Mouse (Mus musculus) intestine, postnatal 0 days (tissue): ENCODE data around the gene Racgap1. TPM values are rescaled to one million over a fixed set of nuclear protein-coding genes. Genes with fewer than 3 reads are reported as not detected.

ENCODE experiments used
- ATAC-seq: fragments of 200-750 bp; cut with Nextera tagmentation; 2 replicates; pipeline ENCODE4 v1.8.0; 2017; ENCODE audit warnings: mild to moderate bottlenecking, moderate TSS enrichment, moderate library complexity
- H3K27ac ChIP-seq: fragments of 300-500 bp; sonication (generic); 2 replicates; pipeline ENCODE4 v1.5.1; 2014; ENCODE audit warnings: mild to moderate bottlenecking, low read depth, low read length, moderate library complexity
- H3K27me3 ChIP-seq: fragments of 300-500 bp; sonication (generic); replicated peaks from 2 replicates; pipeline ENCODE4 v1.6.1; 2014; ENCODE audit warnings: low read length, mixed read lengths; ENCODE audit not compliant: control insufficient read depth, insufficient read depth
- H3K36me3 ChIP-seq: fragments of 300-500 bp; sonication (generic); 2 replicates; pipeline ENCODE4 v1.6.1; 2014; ENCODE audit warnings: mild to moderate bottlenecking, moderate library complexity; ENCODE audit not compliant: control insufficient read depth, insufficient read depth
- H3K4me1 ChIP-seq: fragments of 300-500 bp; sonication (generic); replicated peaks from 2 replicates; pipeline ENCODE4 v1.6.1; 2014; ENCODE audit warnings: antibody characterized with exemption, low read length, mixed read lengths; ENCODE audit not compliant: control insufficient read depth, insufficient read depth
- H3K4me2 ChIP-seq: fragments of 300-500 bp; sonication (generic); replicated peaks from 2 replicates; pipeline ENCODE4 v1.6.1; 2014; ENCODE audit warnings: low read depth, mild to moderate bottlenecking, moderate library complexity
- H3K4me3 ChIP-seq: fragments of 300-500 bp; sonication (generic); 2 replicates; pipeline ENCODE4 v1.5.1; 2014; ENCODE audit warnings: low read depth, low read length
- H3K9ac ChIP-seq: fragments of 300-500 bp; sonication (generic); 2 replicates; pipeline ENCODE4 v1.6.1; 2014; ENCODE audit warnings: mild to moderate bottlenecking, low read depth, low read length
- H3K9me3 ChIP-seq: fragments of 300-500 bp; sonication (generic); 2 replicates; pipeline ENCODE4 v1.6.1; 2016; ENCODE audit warnings: mixed run types; ENCODE audit not compliant: control insufficient read depth
- CTCF ChIP-seq: sonication (generic); IDR thresholded peaks from 2 replicates; pipeline ENCODE4 v1.5.1; 2016; ENCODE audit warnings: low read depth, mild to moderate bottlenecking, control low read depth, antibody characterized with exemption, moderate library complexity
- WGBS: fragments of 180-500 bp; shearing (Covaris S2); extraction: QIAGEN DNeasy Blood & Tissue Kit; methylation state at CpG from one replicate; pipeline ENCODE4 v1.1.7; 2014; 5-methylcytosine and 5-hydroxymethylcytosine counted together
- polyA plus RNA-seq: library from polyadenylated mRNA; unstranded; fragments of >200 nt; fragmentation: Nextera tagmentation; extraction: Ambion mirVana; gene quantifications from 2 replicates; pipeline ENCODE4 v1.2.1, GENCODE M21; 2015

The Racgap1 gene
- polyA plus RNA-seq, 1 experiment from 2014 or later = 25.7 TPM

- H3K9me3 ChIP-seq = no peaks in the 10 kb centered on the region
- no peaks in the 10 kb centered on the region for H3K36me3 ChIP-seq
- H3K27me3 ChIP-seq = peaks cover 61% of the 10 kb centered on the region
- WGBS = 58% methylated on average over 8 of the region's 8 CpGs
- H3K4me1 ChIP-seq = no peaks in the 10 kb centered on the region
- H3K27ac ChIP-seq = no peak overlapping the region
- ATAC-seq = no peak
- H3K4me2 ChIP-seq = no peak overlapping the region
- no peak for TF ChIP-seq CTCF
- no peak overlapping the region for H3K9ac ChIP-seq
- H3K4me3 ChIP-seq = no peak overlapping the region
Observed at GRCm38 (mm10) chr15:99597596-99597995, 53.9 kb downstream of the Racgap1 start.

- no peak overlapping the region for H3K9ac ChIP-seq
- WGBS = 59% methylated on average over 7 of the region's 7 CpGs
- H3K4me3 ChIP-seq = no peak overlapping the region
- TF ChIP-seq CTCF = no peak
- H3K27me3 ChIP-seq = peaks cover 63% of the 10 kb centered on the region
- no peak overlapping the region for H3K27ac ChIP-seq
- no peaks in the 10 kb centered on the region for H3K9me3 ChIP-seq
- H3K4me2 ChIP-seq = no peak overlapping the region
- ATAC-seq = peak; percentile 16; the same call in 1 of the 2 replicates
- H3K4me1 ChIP-seq = no peaks in the 10 kb centered on the region
- no peaks in the 10 kb centered on the region for H3K36me3 ChIP-seq
Observed at GRCm38 (mm10) chr15:99596841-99597240, 54.6 kb downstream of the Racgap1 start.

- TF ChIP-seq CTCF = peak; percentile 90
- Histone ChIP-seq H3K4me3 (no peak overlapping the region), H3K9ac (no peak overlapping the region), H3K36me3 (no peaks in the 10 kb centered on the region), H3K4me1 (no peaks in the 10 kb centered on the region), H3K9me3 (no peaks in the 10 kb centered on the region), H3K27me3 (peaks cover 69% of the 10 kb centered on the region), H3K4me2 (no peak overlapping the region), H3K27ac (no peak overlapping the region)
- 2% methylated on average over 7 of the region's 7 CpGs for WGBS
- ATAC-seq = peak; percentile 81
Observed at GRCm38 (mm10) chr15:99596056-99596687, 55.3 kb downstream of the Racgap1 start.

GRCm38 (mm10) chr15:99594951-99595350, 56.5 kb downstream of the Racgap1 start:
- Histone ChIP-seq H3K4me1 (no peaks in the 10 kb centered on the region), H3K27ac (no peak overlapping the region), H3K9me3 (no peaks in the 10 kb centered on the region), H3K4me3 (no peak overlapping the region), H3K4me2 (no peak overlapping the region), H3K36me3 (no peaks in the 10 kb centered on the region), H3K9ac (no peak overlapping the region), H3K27me3 (peaks cover 76% of the 10 kb centered on the region)
- no peak for TF ChIP-seq CTCF
- 69% methylated on average over 10 of the region's 10 CpGs for WGBS
- no peak for ATAC-seq

- no peak for TF ChIP-seq CTCF
- H3K4me2 ChIP-seq = no peak overlapping the region
- H3K4me3 ChIP-seq = no peak overlapping the region
- 82% methylated on average over 5 of the region's 5 CpGs for WGBS
- ATAC-seq = no peak
- H3K9me3 ChIP-seq = no peaks in the 10 kb centered on the region
- peaks cover 88% of the 10 kb centered on the region for H3K27me3 ChIP-seq
- H3K27ac ChIP-seq = no peak overlapping the region
- no peak overlapping the region for H3K9ac ChIP-seq
- no peaks in the 10 kb centered on the region for H3K36me3 ChIP-seq
- no peaks in the 10 kb centered on the region for H3K4me1 ChIP-seq
Observed at GRCm38 (mm10) chr15:99592877-99593276, 58.6 kb downstream of the Racgap1 start.

- no peaks in the 10 kb centered on the region for H3K36me3 ChIP-seq
- no peak for TF ChIP-seq CTCF
- ATAC-seq = no peak
- WGBS = 67% methylated on average over 8 of the region's 8 CpGs
- no peaks in the 10 kb centered on the region for H3K4me1 ChIP-seq
- H3K9ac ChIP-seq = no peak overlapping the region
- no peak overlapping the region for H3K4me3 ChIP-seq
- H3K4me2 ChIP-seq = no peak overlapping the region
- no peaks in the 10 kb centered on the region for H3K9me3 ChIP-seq
- no peak overlapping the region for H3K27ac ChIP-seq
- peaks cover 94% of the 10 kb centered on the region for H3K27me3 ChIP-seq
Observed at GRCm38 (mm10) chr15:99592177-99592576, 59.3 kb downstream of the Racgap1 start.
